Mouse (Mus musculus) adrenal gland (tissue): Measurements from ENCODE around the gene Lrrc8c.

Experiments
- intact Hi-C: fragments of 180-260 bp; cut with DNase I; formaldehyde crosslinking; loops from one replicate; pipeline ENCODE4 v1.15.1; 2025

The Lrrc8c gene

DNA sequence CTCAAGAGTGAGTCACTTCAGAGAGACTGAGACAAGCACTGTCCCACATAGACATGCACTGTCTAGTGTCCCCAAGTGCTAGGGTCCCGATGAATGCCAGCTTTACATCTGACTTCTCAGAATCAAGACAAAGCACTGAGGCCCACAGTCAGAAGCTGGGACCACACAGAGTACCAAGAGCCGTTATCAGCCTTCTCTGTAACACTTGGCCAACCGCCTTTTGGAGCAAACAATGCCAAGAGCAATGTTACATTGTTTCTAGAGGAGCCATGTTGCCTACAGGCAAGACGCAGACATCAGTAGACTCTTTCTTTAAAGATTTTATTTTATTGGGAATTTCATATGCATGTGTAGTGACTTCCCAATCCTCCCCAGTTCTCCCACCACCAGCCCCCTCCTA lies 73.2 kb downstream of the Lrrc8c start:
- intact Hi-C loops: no loop called here

DNA sequence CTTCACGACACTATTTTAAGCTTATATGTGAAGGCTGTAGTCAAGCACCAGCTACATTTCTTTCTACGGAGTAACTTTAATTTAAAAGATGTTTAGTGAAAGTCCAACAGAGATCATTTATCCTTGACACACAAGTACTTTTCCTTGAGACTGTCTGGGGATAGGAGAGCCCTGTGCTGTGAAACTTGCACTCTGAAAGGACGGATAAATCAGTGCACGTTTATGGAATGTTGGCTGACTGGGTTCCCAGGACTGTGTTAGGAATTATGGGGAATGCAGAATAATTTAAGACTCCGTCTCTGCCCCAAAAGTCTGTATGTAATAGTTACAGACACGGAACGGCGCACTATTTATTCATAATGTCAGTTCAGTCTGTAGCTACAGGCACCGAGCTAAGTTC lies 74.4 kb downstream of the Lrrc8c start:
- intact Hi-C loops: no loop called here

DNA sequence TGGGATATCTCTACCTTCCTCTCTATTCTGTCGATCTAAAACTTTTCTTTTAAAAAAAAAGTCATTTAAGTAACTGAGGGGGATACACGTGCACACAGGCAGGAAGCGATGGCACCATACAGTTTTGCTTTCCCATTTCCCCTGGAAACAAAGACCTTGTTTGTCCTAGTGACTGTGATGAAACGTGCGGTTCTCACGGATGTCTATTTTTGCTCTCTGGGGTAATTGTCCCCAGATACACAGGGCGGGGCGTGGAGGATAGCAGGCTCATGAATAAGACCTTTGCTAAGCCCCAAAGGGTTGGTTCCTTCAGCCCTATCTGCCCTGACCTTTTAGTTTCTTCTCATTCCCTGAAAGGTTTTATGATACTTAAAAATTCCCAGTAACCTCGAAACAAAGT lies 79.7 kb downstream of the Lrrc8c start:
- intact Hi-C loops: no loop called here

DNA sequence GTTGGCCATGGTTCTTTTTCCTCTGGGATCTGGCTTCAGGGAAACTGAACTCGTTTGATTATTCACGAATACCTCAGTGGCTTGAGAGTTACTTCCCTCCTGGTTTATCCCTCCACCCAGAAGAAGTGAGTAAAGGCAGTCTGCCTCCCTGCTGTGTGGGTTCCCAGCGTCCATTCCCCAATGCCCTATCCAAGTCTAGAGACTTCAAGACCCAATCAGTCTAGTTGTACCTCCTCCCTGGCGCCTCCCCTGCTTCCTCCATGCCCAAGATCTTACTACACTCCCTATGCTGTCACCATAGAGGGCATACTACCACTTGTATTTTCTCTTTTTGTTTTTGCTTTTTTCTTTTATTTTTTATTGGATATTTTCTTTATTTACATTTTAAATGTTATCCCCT lies 80.1 kb downstream of the Lrrc8c start:
- intact Hi-C loops: no loop called here

DNA sequence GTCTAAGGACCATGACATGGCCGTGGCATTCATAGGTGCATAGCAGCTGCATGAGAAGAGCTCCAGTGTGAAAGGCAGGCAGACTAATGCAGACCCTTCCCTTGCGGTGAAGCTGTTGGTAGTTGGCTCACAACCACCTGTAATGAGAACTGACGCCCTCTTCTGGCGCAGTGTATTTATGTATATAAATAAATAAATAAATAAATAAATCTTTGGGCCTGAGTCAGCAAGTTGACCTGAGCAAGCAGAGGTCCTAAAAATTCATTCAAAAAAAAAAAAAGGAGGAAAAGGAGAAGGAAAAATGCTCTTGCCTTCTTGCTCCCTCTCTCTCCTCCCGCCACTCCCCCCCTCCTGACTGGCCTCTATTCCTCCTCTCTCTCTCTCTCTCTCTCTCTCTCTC lies 81.8 kb downstream of the Lrrc8c start:
- intact Hi-C loops: no loop called here

DNA sequence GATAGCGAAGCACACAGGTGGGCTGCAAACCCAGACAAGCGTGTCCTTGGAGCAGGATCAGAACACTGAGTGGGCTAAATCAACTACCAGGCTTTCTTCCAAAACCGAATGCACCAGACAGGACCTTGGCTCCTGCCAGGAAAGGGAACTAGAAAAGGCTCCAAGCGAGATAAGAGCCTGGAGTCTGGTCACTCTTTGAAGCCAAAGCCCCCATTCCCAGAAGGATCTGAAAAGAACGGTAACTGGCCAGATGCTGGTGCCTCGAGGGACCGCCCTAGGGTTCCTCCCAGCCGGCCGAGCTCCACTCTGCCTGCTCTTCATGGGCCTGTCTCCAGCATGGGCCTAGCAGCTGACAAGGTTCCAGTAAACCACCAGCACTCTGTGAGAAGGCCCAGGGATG lies 83.4 kb downstream of the Lrrc8c start:
- intact Hi-C loops: no loop called here

DNA sequence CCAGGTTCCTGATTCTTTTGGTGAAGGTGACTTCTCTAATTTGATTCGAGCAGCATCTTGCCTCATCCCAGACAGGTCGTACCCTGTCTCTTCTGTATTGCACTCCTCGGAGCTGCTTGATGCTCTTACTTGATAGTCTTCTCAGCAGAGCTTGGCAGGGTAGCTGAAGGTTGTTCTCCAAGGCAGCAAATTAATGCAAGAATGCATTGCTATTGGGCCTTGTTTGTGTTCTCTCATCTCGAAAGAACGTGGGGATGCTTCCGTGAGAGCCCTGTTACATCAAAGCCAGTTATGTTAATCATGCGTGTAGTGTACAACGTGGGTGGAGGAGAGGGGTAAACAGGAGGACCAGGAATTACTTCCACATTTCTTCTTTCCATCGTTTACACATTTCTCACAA lies 86.5 kb downstream of the Lrrc8c start:
- intact Hi-C loops: no loop called here

DNA sequence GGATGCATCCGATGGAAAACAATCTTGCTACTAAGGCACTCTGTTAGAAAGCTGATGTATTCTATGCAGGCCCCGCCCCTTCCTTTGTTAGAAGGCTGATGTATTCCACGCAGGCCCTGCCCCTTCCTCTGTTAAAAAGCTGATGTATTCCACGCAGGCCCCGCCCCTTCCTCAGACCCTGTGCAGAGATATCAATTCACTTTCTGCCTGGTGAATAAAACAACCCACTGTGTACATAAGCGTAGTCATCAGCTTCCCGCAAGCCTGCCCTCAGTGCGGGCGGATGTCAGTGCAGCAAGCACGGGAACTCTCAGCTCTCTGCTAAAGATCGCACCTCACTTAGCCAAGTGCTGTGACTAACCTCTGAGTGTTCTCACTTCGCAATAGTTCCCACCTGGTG lies 90.5 kb downstream of the Lrrc8c start:
- intact Hi-C loops: no loop called here

DNA sequence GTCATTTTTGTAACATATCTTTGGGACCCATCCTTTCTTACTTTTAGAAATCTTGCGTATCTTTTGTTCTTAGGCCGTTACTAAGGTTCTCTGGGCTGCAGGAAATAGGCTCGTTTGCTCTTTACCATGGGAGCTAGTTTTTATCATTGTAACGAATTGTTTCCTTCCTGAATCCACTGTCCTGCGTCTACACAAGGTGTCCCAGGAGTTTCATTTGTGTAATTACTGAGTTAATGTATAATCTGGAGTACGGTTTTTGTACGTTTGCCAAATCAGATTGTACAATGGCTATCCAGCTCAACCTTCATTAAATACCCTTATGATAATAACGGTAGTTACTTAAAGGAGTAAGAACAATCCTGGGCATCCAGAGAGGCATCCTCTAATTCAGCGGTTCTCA lies 93.8 kb downstream of the Lrrc8c start:
- intact Hi-C loops: no loop called here

DNA sequence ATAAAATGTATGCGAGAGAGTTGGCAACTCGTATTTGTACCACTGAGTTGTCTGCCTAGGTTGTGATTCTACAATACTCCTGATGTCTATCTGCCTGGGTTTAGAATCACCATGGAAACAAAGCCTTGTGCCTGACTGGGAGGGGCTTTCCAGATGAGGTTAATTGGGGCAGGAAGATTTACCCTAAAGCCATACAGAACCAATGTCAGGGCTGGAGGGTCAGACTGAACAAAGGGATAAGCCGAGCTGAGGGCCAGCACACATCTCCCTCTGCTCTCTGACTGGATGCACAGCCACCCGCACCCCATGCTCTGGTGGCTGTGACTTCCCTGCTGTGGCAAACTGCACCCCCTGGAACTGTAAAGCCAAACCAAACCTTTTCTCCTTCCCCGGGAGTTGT lies 94.8 kb downstream of the Lrrc8c start:
- intact Hi-C loops: no loop called here

DNA sequence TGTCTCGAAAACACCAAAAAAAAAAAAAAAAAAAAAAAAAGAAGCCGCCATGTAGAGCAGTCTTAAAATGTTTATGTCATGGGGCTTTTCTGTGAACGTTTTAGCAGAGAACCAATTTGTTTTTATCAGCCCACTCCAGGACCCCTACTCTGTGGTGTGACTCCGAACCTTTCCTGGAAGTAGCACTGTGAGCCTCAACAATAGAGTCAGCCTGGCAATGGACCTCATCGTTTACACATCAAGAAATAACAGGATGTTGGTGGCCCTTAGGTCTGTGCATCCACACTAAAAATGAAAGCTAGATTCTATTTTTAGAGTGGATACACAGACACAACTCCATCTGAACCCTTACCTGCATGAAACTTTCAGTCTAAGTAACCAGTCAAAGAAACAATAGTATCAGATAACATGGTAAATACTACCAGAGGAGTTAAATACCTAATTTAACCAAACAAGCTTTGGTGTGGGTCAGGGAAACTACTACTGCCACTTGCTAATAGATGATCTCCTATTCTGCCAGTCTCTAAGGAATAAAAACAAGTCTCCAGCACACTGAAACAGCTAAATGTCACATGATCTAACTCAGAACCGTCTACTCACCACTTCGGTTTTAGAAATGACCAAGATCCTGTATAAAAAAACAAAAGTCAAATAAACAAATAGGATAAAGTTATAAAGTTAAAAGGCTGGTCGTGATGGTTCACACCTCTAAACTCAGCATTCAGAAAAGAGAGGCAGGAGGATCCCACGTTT lies 95.7 kb downstream of the Lrrc8c start:
- intact Hi-C loops: no loop called here

DNA sequence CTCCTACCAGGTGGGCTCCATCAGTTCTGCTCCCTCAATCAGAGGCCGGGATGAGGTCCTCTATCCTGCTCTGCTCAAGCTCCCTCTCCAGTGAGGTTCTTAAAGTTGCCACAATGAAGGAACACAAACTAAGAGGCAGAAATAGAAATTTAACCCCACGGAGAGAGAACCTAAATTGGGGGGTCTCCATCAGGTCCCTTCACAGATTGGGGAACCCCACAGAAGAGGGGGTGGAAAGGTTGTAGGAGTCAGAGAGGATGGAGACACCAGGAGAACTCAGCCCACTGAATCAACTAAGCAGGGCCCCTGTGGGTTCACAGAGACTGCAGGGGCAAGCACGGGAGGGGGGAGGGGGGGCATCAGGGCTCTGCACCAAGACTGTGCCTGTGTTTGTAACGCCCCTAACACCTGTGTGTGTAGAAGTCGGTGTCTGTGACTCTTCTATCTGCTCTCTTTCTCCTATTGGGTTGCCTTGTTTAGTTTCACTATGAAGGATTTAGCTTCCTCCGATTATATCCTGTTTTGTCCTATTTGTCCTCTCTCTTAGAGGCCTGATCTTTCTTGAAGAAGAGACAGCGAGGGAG lies 96.8 kb downstream of the Lrrc8c start:
- intact Hi-C loops: no loop called here

DNA sequence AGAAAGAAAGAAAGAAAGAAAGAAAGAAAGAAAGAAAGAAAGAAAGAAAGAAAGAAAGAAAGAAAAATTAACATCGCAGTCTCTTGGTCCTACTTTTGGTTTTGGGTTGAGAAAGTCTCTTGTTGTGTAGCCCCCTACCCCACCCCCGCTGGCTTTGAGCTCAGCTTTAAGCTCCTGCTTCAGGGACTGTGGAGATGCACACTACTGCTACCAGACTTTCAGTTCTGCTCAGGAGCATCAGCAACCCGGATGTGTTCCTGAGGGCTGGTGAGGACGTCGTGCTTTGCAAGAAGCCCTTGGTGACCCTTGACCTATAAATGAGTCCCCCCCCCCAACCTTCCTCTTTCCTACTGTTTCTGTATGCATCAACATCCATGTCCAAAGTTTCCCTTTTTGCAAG lies 97.3 kb downstream of the Lrrc8c start:
- intact Hi-C loops: no loop called here

DNA sequence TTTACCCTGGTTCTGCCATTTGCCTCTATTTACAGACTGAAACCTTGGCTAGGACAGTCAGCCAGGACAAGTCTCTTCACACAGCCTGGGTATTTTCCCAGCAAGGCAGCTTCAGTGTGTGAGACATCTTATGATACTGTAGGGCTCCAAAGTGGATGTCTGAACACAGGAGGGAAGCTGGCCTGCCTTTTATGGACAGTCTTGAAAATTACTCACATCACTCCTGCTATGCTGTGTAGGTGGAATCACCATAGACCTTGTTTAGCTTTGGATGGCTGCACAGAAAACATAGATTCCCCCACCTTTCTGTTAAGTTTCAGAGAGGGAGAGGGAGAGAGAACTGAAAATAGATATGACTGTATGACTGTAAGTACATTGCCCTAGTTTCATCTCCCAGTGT lies 99.3 kb downstream of the Lrrc8c start:
- intact Hi-C loops: no loop called here

DNA sequence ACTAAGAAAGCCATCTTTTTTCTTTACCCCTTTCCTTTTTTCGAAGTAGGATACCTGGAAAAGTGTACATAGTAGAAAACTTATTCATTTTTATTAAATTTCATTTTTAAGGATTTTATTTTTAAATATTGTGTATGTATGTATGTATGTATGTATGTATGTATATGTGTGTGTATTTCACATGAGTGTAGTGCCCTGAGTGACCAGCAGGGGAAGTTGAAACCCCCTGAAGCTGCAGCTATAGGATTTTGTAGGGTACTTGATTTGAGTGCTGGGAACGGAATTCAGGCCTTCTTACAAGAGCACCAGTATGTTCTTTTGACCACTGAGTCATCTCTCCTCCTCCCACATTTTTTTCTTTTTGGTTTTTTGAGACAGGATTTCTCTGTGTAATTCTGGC lies 100.5 kb downstream of the Lrrc8c start:
- intact Hi-C loops: no loop called here

DNA sequence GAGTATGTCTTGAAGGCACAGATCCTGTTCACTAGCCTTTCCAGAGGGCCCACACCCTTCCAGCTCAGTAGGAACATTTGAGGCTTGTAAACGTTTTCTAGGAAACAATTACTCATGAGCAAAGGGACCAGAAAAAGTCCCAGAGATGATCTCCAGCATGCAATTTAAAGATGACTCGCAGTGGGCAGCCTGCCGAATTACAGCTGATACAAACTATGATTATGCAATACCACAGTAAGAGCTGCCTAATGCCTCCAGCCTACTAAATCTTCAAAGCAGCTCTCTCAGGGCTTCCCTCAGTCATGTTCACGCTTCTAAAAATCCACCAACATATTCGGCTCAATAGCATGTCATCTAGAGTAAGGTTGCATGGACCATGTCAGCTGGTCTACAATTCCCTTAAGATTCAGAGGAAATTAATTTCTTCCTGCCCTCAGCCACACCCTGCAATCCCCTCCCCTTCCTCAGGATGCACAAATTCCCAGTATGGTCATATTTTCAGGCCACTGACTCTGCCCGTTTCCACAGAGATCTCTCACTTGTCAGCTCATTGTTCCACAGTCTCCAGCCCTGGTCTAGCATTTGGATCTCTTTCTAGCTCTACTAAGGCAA lies 101.4 kb downstream of the Lrrc8c start:
- intact Hi-C loops: no loop called here

DNA sequence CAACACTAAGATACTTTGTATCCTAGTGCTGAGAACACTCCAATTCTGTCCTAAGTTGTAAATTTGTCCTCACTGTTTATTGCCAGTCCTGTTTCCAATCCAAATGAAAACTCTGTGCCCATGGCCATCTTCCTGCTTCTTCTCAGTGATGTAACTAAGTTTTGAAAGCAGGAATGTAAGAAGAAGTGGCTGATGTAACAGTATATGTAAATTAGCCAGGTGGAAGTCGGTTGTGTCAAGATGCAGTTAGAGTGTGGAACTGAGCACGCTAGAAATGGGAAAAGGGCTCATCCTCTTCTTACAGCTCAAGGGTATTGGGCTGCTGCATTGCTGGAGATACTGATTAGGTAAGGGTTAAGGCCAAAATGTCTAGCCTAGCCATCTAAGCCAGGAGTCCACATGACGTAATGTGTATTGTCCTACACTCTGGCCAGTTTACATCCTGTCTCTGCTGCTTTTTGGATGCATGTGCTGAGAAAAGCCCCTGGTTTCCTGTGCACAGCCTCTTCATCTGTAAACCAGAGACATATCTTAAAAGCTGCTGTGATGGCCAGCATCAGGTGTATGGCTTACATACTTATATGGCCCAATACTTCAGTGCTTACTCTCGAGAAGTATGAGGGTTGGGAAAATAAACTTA lies 104.0 kb downstream of the Lrrc8c start:
- intact Hi-C loops: no loop called here

DNA sequence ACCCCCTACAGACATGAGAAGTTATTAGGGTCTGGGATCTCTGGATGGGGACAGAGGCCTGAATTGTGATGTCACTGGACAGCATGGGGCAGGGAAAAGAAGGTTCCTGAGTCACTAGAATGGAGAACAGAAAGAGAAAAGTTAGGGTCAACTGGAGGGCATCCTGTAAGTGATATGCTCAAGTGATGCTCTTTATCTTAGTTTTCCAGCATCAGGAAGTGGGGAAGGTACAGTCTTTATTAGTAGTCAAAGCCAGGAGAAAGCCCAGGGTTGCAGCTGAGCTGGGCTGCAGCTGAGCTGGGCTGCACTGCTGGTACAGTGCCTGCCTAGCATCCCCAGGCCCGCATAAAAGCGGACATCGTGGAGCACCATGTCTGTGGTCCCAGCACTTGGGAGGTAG lies 105.1 kb downstream of the Lrrc8c start:
- intact Hi-C loops: no loop called here

DNA sequence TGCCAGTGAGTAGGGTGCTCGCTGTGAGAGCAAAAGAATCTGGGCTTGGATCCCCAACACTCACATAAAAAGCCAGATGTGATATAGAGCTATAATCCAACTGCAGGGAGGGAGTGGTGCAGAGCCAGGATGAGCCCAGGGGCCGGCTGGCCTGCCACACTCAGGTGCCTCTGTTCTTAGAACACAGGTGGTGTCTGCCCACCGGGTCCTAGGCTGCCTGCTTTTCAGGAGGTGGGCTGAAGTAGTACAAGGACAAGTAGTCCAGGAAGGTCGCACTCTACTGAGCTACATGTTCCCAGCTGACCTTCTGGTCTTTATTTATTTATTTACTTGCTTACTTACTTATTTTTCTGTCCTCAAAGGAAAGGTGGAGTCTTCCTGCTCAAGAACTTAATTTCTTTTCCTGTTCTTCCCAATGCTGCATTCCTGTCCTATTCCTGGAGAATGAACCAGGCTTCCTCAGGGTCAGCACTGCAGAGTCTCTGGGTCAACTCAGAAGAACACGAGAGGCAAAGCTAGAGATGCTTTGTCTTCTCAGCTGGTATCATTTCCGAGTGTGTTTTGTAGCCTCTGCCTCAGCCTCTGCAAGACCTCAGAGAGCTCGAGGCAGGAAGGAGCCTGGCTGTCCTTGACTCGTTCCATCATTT lies 106.4 kb downstream of the Lrrc8c start:
- intact Hi-C loops: no loop called here

DNA sequence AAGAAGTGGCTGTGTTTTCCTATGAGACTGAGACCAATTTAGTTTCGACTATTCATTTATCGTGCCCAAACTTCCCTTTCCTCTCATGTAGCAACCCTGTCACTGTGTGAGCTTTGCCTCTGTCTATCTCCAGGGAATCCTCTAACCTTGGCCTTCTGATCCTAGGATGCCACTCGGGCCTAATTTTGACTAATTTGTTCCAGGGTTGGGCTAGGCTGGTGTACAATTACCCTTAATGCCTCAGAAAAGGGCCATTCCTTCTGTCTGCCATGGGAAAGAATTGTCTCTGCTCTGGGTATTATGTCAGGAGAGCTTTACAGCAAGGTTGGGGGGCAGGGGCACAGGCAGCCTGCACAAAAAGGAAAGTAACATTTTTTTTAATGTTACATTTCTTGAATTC lies 107.2 kb downstream of the Lrrc8c start:
- intact Hi-C loops: no loop called here

DNA sequence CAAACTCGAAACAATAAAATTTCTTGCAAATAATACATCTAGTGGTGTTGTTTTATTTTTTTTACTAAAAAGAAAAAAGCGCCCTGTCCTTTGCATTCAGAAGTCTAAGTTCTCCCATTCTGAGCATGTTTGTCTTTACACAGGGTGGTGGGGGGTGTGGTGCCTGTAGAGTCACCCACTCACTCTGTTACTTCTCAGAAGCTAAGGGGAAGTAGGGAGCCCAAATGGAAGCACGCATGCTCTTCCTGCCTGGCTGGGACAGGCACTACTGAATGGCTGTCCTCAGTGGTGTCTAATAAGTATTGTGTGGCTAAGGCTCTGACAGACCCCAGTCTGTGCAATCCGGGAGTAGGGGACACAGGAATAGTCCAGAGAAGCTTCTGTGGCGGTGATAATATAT lies 107.9 kb downstream of the Lrrc8c start:
- intact Hi-C loops: no loop called here

DNA sequence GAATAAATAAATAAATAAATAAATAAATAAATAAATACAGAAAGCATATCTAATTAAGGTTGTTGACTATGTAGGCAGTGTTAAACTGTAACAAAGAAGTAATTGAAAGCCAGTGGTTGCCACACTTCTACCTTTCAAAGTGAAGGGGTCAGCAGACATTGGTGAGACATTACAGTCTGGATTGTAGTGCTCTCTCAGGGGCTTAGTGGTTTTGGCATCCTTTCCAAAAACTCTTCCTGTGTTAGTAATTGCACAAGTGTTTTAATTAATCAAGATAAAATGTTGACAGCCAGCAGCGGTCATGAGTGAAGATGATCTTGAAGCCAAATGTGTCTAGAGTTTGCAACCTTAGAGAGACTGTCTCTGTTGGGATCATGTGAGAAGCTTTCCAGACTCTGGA lies 110.8 kb downstream of the Lrrc8c start:
- intact Hi-C loops: no loop called here
